Mouse (Mus musculus): Measurements from ENCODE around the gene Ackr4.

- TF ChIP-seq CTCF (IDR thresholded peaks at IDR 0.05; ENCODE audit: extremely low read depth, insufficient read depth, low read length), result no peak
- TF ChIP-seq POLR2A (IDR thresholded peaks at IDR 0.05; ENCODE audit: extremely low read depth, insufficient read depth, low read length), result no peak
These were observed 44.9 kb upstream of the Ackr4 start for GRCm38 (mm10) chr9:104171651-104172050.

All from cortical plate, adult 2 months (tissue).